Mouse (Mus musculus) heart, postnatal 4 days (tissue): ENCODE results near the gene Arl8a. TPM values are rescaled to one million over a fixed set of nuclear protein-coding genes. Genes with fewer than 3 reads are reported as not detected.
"Not testable (repeated sequence)": the region's sequence is repeated elsewhere in the genome, so short reads cannot be mapped to it uniquely, and the experiment has no call there.

Experiments used
- DNase-seq: peaks from one replicate; pipeline ENCODE4 v3.0.0; 2021
- total RNA-seq, 2 experiments: library from RNA; stranded (reverse); gene quantifications; 2 replicates each; pipeline ENCODE4 v1.2.3; 2021

The Arl8a gene
- 10 to 100 TPM; 33.5 to 36.8 TPM for total RNA-seq

- DNase-seq = peak; percentile 85
These were observed at the start of gene Arl8a for GRCm38 (mm10) chr1:135146077-135146945. TSS of gene Arl8a (plus strand) at chr1:135146824.

GRCm38 (mm10) chr1:135097441-135097840 lies 49.2 kb upstream of the Arl8a start:
- no peak for DNase-seq

DNA sequence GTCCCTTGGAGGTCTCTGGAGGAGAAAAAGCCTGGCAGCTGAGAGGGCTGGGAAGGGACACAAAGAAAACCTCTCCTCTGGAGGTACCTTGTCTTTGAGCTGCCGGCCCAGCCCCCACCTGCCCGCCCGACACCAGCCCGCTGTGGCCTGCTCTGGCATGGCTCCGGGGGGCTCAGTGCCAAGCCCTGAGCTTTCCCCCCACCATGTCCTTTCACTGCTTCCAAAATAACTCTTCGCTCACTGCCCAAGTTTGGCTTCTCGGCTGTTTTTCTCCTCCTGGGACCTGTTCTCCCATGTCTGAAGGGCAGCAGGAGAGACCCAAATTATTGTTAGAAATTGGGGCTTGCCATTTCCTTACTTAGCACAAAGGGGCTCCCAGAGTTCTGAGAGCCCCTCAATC lies 48.2 kb upstream of the Arl8a start:
- DNase-seq = peak; percentile 87

DNA sequence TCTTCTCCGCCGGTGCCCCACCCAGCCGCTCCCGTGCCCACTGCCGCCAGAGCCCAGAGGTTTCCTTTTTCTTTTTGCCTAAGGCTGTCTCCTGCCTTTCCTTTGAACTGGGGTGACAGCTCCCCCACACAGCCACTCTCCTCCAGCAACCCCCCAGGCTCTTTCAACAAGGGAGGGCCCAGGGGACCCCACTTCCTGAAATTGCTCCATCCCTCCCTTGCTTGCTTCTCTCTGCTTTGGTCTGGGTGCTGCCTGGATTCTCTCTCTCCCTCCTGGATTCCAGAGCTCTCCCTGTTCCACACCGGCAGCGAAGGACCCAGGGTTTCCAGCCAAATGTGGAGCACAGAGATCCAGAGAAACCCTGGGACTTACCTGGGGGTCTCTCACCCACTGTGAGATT lies 46.2 kb upstream of the Arl8a start:
- DNase-seq = no peak

DNA sequence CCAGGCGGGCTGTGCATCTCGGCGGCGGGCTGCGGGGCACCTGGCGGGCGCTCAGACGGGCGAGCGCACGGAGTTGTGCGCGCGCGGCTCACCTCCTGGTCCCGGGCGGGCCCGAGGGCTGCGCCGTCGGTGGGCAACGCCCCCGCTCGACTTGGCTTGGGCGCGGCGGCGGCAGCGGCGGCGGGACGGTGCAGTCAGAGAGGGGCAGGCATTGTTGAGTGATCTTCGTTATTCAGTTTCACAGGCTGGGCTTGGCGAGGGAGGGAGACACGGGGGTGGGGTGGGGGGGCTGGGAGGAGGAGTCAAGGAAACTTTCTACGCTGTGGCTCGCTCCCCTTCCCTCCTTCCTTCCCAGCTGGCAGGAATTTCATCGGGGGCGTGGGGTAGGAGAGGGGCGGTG lies 41.5 kb upstream of the Arl8a start, which contains the start of gene Lgr6:
Gene Lgr6 (minus strand): TSS at position 153 of the 400 bp plus-strand sequence.
- peak; percentile 49 for DNase-seq

GRCm38 (mm10) chr1:135105951-135106350 lies 40.7 kb upstream of the Arl8a start:
- peak; percentile 86 for DNase-seq

DNA sequence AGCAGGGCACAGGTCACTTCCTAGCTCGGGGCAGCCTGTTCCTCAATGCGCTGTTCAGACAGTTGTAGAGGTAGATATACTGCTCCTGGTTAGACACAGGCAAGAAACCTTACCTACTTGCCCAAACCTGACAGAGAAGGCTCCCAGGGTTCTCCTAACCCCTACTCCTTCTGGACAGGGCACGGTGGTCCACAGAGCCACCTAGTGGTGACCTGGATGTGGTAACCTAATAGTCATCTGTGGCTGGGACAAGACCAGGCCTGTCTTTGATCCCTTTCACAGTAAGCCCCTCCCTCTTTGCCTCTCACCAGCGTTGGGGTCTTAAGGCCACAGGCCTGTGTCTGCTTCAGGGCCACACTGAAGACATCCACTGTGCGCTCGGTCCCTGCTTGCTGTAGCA lies 38.0 kb upstream of the Arl8a start:
- DNase-seq = peak; percentile 68

GRCm38 (mm10) chr1:135110075-135110474 lies 36.5 kb upstream of the Arl8a start:
- DNase-seq = peak; percentile 85

DNA sequence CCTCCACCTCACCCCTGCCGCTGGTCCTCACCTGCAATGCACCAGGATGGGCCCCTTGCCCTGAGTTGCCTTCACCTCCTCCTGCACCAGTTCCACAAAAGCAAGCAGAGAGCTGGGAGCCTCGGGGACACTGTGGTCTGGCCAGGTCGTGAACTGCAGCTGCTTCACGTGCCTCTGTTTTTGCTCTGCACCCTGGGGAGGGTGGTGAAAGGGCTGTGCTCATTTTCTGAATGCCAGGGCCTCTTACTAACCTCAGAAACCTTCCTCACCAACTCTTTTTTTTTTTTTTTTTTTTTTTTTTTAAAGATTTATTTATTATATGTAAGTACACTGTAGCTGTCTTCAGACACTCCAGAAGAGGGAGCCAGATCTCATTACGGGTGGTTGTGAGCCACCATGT lies 35.4 kb upstream of the Arl8a start:
- DNase-seq = not testable (repeated sequence)

DNA sequence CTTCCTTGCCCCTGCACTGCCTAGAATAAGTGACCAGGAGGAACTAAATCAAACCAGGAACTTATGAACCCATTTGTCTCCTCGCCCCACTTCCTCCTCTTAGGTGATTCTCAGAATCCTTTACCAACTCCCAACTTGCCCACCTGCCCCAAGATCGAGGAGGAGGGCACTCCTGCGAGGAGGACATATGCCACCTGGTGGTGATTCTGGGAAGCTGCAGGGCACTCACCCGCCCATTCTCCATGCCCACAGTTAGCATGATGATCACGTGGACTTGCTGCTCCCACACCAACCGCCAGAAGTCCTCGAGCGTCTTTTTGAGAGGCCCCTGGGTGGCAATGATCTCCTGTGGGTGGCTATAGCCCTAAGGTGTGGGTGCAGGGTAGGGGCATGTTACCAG lies 34.0 kb upstream of the Arl8a start:
- peak; percentile 50 for DNase-seq

GRCm38 (mm10) chr1:135124573-135125363 lies 21.9 kb upstream of the Arl8a start:
- no peak for DNase-seq

GRCm38 (mm10) chr1:135125990-135126389 lies 20.6 kb upstream of the Arl8a start:
- DNase-seq = no peak

DNA sequence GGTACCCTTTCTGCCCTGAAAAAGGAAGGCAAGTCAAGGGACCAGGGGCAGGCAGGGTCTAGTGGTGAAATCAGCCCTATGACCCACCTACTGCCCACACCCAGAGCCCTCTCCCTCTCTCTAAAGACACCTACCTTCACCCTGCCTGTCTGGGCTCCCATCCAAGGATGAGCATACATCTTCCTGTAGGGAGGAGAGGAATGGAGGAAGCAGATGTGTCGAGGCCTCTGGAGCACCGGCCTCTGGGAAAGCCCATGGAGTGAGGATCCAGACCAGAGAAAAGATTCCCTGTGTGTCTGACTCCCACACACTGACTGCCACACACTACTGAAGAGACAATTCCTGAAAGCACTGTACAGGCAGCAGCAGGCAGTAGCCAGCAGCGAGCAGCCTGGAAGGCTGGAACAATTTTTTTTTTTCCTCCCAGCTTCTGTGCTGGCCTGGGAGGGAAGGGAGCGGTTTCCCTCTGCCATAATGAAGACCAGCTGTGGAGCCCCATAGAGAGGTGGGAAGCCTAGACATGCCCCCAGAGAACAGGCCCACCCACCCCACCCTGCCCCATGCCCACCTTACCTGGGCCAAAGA lies 20.1 kb upstream of the Arl8a start:
- no peak for DNase-seq

DNA sequence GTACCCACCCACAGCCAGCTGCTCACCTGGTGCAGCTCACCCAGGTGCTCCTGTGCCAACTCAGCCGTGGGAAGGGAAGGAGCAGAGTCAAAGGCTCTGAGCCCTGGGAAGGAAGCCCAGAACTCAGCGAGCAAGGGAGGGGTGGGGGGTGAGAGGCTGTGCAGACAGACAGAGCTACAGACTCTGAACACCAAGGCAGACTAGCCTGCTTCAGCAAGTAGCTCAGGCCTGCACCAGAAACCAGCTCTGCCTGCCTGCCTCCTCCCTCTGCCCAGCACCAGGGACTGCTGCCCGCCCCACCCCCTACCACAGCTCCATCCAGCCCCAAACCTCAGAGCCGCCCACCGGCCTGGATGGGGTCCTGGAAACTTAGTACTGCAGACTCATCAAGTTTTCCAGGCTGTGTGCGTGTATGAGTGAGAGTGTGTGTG lies 18.6 kb upstream of the Arl8a start:
- no peak for DNase-seq

GRCm38 (mm10) chr1:135128986-135129385 lies 17.6 kb upstream of the Arl8a start:
- no peak for DNase-seq

- DNase-seq = no peak
These were observed 17.0 kb upstream of the Arl8a start for GRCm38 (mm10) chr1:135129543-135130183.

GRCm38 (mm10) chr1:135130376-135131018 lies 16.1 kb upstream of the Arl8a start:
- no peak for DNase-seq

DNA sequence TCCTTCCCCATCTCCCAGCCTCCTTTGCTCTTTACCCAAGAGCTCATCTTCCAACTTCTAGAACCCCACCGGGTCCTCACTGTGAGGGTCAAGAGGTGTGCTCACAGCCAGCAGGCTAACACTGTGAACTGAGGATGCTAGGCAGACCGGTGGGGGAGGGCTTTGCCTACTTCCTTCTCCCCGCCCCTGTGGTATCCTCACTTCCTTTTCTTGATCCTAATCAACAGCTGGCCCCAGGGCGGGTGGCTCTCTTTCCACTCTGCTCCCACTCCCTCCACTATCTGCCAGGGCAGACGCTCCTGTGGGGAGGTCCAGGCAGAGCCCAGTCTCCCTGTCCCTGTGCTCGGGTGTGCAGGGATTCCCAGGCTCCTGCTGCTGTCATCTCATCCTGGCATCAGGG lies 15.6 kb upstream of the Arl8a start:
- no peak for DNase-seq

- no peak for DNase-seq
These were observed 15.1 kb upstream of the Arl8a start for GRCm38 (mm10) chr1:135131560-135131959.

- DNase-seq = peak; percentile 86
These were observed 14.2 kb upstream of the Arl8a start, which contains the start of gene Ptpn7 for GRCm38 (mm10) chr1:135132473-135132872. TSS of gene Ptpn7 (plus strand) at chr1:135132700.

- no peak for DNase-seq
These were observed 13.7 kb upstream of the Arl8a start for GRCm38 (mm10) chr1:135132893-135133369.
